Mouse (Mus musculus): ENCODE measurements at regions not wholly inside any gene's neighbourhood (a gene's known extent, or its start where the extent isn't known, plus 50 kb on each side); places are given as distances from the start of the nearest gene placed in this dataset.

GRCm38 (mm10) chr7:58446261-58446660 is 209.7 kb upstream of the Atp10a start:
- TF ChIP-seq GATA1 (IDR thresholded peaks at IDR 0.05; ENCODE audit: borderline replicate concordance, low read length): no peak
- no peak for TF ChIP-seq FLI1 (IDR thresholded peaks at IDR 0.05; ENCODE audit: low read length)
